Mouse (Mus musculus) liver, embryonic 12.5 days (tissue): ENCODE results near the gene Mogat1. TPM values are rescaled to one million over a fixed set of nuclear protein-coding genes. Genes with fewer than 3 reads are reported as not detected.

Experiments
- ATAC-seq: fragments of 200-750 bp; cut with Nextera tagmentation; 2 replicates; pipeline ENCODE4 v1.8.0; 2017; ENCODE audit warnings: moderate number of reproducible peaks, mild to moderate bottlenecking, moderate library complexity
- H3K27ac ChIP-seq: fragments of 300-500 bp; sonication (generic); 2 replicates; pipeline ENCODE4 v1.5.1; 2016; ENCODE audit warnings: mild to moderate bottlenecking
- H3K27me3 ChIP-seq: fragments of 300-500 bp; sonication (generic); replicated peaks from 2 replicates; pipeline ENCODE4 v1.6.1; 2016; ENCODE audit warnings: mild to moderate bottlenecking, moderate library complexity
- H3K36me3 ChIP-seq: fragments of 300-500 bp; sonication (generic); 2 replicates; pipeline ENCODE4 v1.6.1; 2016; ENCODE audit warnings: mild to moderate bottlenecking, moderate library complexity
- H3K4me1 ChIP-seq: fragments of 300-500 bp; sonication (generic); 2 replicates; pipeline ENCODE4 v1.6.1; 2016
- H3K4me2 ChIP-seq: fragments of 300-500 bp; sonication (generic); 2 replicates; pipeline ENCODE4 v1.6.1; 2016; ENCODE audit warnings: mild to moderate bottlenecking, moderate library complexity
- H3K4me3 ChIP-seq: fragments of 300-500 bp; sonication (generic); 2 replicates; pipeline ENCODE4 v1.5.1; 2016; ENCODE audit warnings: mild to moderate bottlenecking, moderate library complexity
- H3K9ac ChIP-seq: fragments of 300-500 bp; sonication (generic); 2 replicates; pipeline ENCODE4 v1.6.1; 2016; ENCODE audit warnings: mild to moderate bottlenecking, moderate library complexity
- H3K9me3 ChIP-seq: fragments of 300-500 bp; sonication (generic); replicated peaks from 2 replicates; pipeline ENCODE4 v1.6.1; 2016; ENCODE audit warnings: mild to moderate bottlenecking, moderate library complexity
- WGBS: fragments of 180-500 bp; shearing (Covaris S2); methylation state at CpG from one replicate; pipeline ENCODE4 v1.1.7; 2016; ENCODE audit not compliant: insufficient replicate concordance; 5-methylcytosine and 5-hydroxymethylcytosine counted together
- polyA plus RNA-seq: library from polyadenylated mRNA; unstranded; fragments of >200 nt; fragmentation: Nextera tagmentation; extraction: Ambion mirVana; gene quantifications from 2 replicates; pipeline ENCODE4 v1.2.1, GENCODE M21; 2016

Gene Mogat1
- polyA plus RNA-seq, 1 experiment from 2014 or later: not detected

- no peaks in the 10 kb centered on the region for H3K4me1 ChIP-seq
- H3K4me3 ChIP-seq: no peak overlapping the region
- no peak overlapping the region for H3K9ac ChIP-seq
- no peak for ATAC-seq
- H3K4me2 ChIP-seq: no peak overlapping the region
- WGBS: 64% methylated on average over 8 of the region's 8 CpGs
- H3K27me3 ChIP-seq: peaks cover 45% of the 10 kb centered on the region
- no peaks in the 10 kb centered on the region for H3K36me3 ChIP-seq
- no peak overlapping the region for H3K27ac ChIP-seq
- no peaks in the 10 kb centered on the region for H3K9me3 ChIP-seq
Measured at GRCm38 (mm10) chr1:78512756-78513155, 2.0 kb downstream of the Mogat1 start.

DNA sequence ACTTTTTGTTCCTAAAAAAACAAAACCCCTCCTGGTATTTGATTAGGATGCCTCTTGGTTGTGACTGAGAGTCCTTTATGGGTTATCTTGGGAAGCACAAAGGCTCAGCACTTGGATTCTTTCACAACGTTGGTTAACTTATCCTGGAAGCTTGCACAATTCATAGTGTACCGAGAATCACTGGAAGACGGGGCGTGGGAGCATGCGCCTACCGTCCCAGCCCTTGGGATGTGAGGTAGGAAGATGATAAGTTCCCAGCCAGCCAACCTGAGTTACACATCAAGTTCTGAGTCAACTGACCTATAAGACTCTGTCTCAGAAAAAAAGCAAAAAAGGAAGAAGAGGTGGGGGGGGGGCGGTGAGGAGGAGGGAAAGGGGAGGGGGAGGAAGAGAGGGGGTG is 8.1 kb downstream of the Mogat1 start:
- 0 out of 2 replicates have a peak, but pooled peaks cover 3% of the 10 kb centered on the region for H3K27me3 ChIP-seq
- no peak overlapping the region for H3K9ac ChIP-seq
- H3K27ac ChIP-seq: no peak overlapping the region
- 74% methylated on average over 7 of the region's 7 CpGs for WGBS
- no peaks in the 10 kb centered on the region for H3K9me3 ChIP-seq
- no peak overlapping the region for H3K4me2 ChIP-seq
- ATAC-seq: no peak
- no peaks in the 10 kb centered on the region for H3K36me3 ChIP-seq
- H3K4me1 ChIP-seq: no peaks in the 10 kb centered on the region
- no peak overlapping the region for H3K4me3 ChIP-seq

DNA sequence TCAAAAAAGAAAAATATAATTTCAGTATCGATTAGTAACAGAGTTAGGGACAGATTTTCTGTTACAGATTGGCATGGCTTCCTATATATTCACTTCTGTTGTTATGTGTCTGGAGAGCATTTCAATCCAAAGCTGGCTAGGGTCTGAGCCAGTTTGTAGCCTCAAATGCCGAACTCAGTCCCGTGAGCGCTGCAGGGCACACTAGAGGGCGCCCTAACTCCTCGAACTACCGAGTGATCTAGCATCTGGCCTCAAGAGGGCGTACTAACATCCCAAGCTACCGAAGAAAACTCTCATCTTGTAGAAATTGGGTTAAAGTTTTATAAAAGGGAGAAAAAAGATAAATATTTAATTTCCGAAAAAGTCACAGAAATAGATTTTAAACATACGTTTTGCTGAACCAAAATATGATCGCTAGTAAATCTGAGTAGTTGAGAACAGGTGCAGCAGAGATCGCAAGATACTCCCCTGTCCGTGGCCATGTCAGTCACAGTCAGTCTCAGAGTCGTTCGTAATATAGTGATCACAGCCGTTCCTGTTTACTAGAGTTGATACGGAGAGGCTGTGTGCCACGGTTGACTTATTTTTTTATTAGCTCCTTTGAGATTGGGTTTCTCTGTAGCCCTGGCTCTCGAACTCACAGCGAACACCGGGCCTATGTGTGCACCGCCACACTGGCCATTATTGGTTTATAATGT is 14.5 kb downstream of the Mogat1 start:
- Histone ChIP-seq H3K9ac (no peak overlapping the region), H3K27ac (no peak overlapping the region), H3K27me3 (no peaks in the 10 kb centered on the region; the same call in 1 of the 2 replicates), H3K36me3 (no peaks in the 10 kb centered on the region), H3K4me2 (no peak overlapping the region), H3K4me3 (no peak overlapping the region), H3K4me1 (no peaks in the 10 kb centered on the region), H3K9me3 (no peaks in the 10 kb centered on the region)
- WGBS: 44% methylated on average over 23 of the region's 23 CpGs
- no peak for ATAC-seq

DNA sequence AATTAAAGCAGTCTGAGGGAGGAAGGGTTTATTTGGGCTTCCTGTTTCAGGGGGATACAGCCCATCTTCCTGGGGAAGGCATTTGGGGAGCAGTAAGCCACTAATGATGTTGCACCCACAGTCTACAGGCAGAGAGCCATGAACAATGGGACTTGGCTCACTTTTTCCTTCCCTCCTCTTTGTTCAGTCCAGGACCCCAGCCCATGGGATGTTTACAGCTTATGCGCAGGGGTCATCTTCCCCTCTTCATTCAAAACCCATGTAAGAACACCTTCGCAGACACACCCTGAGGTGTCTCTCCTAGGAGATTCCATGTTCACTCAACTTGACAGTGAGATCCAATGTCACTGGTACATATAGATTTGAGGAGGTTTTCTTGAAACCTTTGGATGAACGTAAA is 17.6 kb downstream of the Mogat1 start:
- Histone ChIP-seq H3K9me3 (no peaks in the 10 kb centered on the region), H3K9ac (no peak overlapping the region), H3K4me1 (no peaks in the 10 kb centered on the region), H3K4me2 (no peak overlapping the region), H3K27me3 (no peaks in the 10 kb centered on the region; the same call in 1 of the 2 replicates), H3K4me3 (no peak overlapping the region), H3K27ac (no peak overlapping the region), H3K36me3 (no peaks in the 10 kb centered on the region)
- no peak for ATAC-seq
- 77% methylated on average over 3 of the region's 3 CpGs for WGBS

GRCm38 (mm10) chr1:78529011-78529410 is 18.2 kb downstream of the Mogat1 start:
- WGBS: 74% methylated on average over 8 of the region's 8 CpGs
- Histone ChIP-seq H3K4me2 (no peak overlapping the region), H3K27ac (no peak overlapping the region), H3K4me1 (no peaks in the 10 kb centered on the region), H3K36me3 (no peaks in the 10 kb centered on the region), H3K9ac (no peak overlapping the region), H3K27me3 (no peaks in the 10 kb centered on the region; the same call in 1 of the 2 replicates), H3K9me3 (no peaks in the 10 kb centered on the region), H3K4me3 (no peak overlapping the region)
- ATAC-seq: no peak

- Histone ChIP-seq H3K4me3 (no peak overlapping the region), H3K9me3 (no peaks in the 10 kb centered on the region), H3K27ac (no peak overlapping the region), H3K27me3 (no peaks in the 10 kb centered on the region; the same call in 1 of the 2 replicates), H3K9ac (no peak overlapping the region), H3K4me1 (peaks cover 7% of the 10 kb centered on the region), H3K4me2 (no peak overlapping the region), H3K36me3 (no peaks in the 10 kb centered on the region)
- ATAC-seq: no peak
- WGBS: 63% methylated on average over 7 of the region's 7 CpGs
Measured at GRCm38 (mm10) chr1:78530500-78531215, 19.9 kb downstream of the Mogat1 start.

DNA sequence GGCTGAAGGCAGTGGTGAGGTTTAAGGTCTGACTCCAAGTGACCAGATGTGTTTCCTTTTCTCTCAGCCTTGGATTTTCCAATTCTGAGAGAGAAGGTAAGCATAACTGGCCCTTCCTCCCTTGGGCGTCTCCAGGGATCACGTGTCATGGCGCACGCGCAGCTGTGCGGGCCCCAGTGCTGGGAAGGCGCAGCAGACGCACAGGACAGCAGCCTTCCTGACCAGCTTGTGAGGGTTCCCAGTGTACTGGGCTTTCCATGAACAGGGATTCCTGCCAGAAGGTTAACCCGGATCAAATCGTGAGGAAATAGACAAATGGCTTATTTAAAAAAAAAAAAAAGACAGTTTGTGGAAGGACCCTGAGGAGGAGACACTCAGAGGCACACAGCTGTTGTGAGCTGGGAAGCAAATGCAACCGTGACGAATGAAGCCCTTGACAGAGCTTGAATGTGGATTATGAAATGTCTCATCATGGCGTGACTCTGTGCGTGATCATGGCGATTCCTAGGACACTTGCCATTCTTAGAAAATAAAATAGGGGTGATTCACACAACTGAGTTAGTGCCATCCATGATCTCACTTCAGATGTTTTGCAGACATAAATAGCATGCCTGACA is 21.5 kb downstream of the Mogat1 start:
- Histone ChIP-seq H3K4me3 (no peak overlapping the region), H3K4me1 (peaks cover 8% of the 10 kb centered on the region), H3K27me3 (peaks cover 3% of the 10 kb centered on the region; the same call in 1 of the 2 replicates), H3K9ac (no peak overlapping the region), H3K4me2 (no peak overlapping the region), H3K27ac (no peak overlapping the region), H3K9me3 (no peaks in the 10 kb centered on the region), H3K36me3 (no peaks in the 10 kb centered on the region)
- no peak for ATAC-seq
- WGBS: 78% methylated on average over 15 of the region's 15 CpGs

- H3K4me1 ChIP-seq: peaks cover 14% of the 10 kb centered on the region
- H3K27me3 ChIP-seq: 0 out of 2 replicates have a peak, but pooled peaks cover 3% of the 10 kb centered on the region
- ATAC-seq: peak; percentile 89
- H3K9ac ChIP-seq: no peak overlapping the region
- no peaks in the 10 kb centered on the region for H3K9me3 ChIP-seq
- 34% methylated on average over 9 of the region's 9 CpGs for WGBS
- no peaks in the 10 kb centered on the region for H3K36me3 ChIP-seq
- H3K27ac ChIP-seq: no peak overlapping the region
- no peak overlapping the region for H3K4me3 ChIP-seq
- 0 out of 2 replicates have a peak overlapping the region, but pooled peaks have one; percentile 5 for H3K4me2 ChIP-seq
Measured at GRCm38 (mm10) chr1:78534428-78535150, 23.8 kb downstream of the Mogat1 start.

- Histone ChIP-seq H3K27me3 (0 out of 2 replicates have a peak, but pooled peaks cover 3% of the 10 kb centered on the region), H3K36me3 (no peaks in the 10 kb centered on the region), H3K9me3 (no peaks in the 10 kb centered on the region), H3K4me3 (no peak overlapping the region), H3K4me2 (peak overlapping the region; percentile 62), H3K9ac (no peak overlapping the region), H3K4me1 (peaks cover 14% of the 10 kb centered on the region), H3K27ac (no peak overlapping the region)
- ATAC-seq: no peak
- 31% methylated on average over 19 of the region's 19 CpGs for WGBS
Measured at GRCm38 (mm10) chr1:78536310-78537164, 25.7 kb downstream of the Mogat1 start.

GRCm38 (mm10) chr1:78537494-78538010 is 26.8 kb downstream of the Mogat1 start:
- H3K27me3 ChIP-seq: 0 out of 2 replicates have a peak, but pooled peaks cover 3% of the 10 kb centered on the region
- H3K4me3 ChIP-seq: peak overlapping the region; percentile 35
- H3K4me1 ChIP-seq: peaks cover 14% of the 10 kb centered on the region
- ATAC-seq: peak; percentile 54; the same call in 1 of the 2 replicates
- no peaks in the 10 kb centered on the region for H3K9me3 ChIP-seq
- peak overlapping the region; percentile 62 for H3K4me2 ChIP-seq
- H3K9ac ChIP-seq: peak overlapping the region; percentile 27; the same call in 1 of the 2 replicates
- no peak overlapping the region for H3K27ac ChIP-seq
- H3K36me3 ChIP-seq: no peaks in the 10 kb centered on the region
- 12% methylated on average over 16 of the region's 16 CpGs for WGBS

DNA sequence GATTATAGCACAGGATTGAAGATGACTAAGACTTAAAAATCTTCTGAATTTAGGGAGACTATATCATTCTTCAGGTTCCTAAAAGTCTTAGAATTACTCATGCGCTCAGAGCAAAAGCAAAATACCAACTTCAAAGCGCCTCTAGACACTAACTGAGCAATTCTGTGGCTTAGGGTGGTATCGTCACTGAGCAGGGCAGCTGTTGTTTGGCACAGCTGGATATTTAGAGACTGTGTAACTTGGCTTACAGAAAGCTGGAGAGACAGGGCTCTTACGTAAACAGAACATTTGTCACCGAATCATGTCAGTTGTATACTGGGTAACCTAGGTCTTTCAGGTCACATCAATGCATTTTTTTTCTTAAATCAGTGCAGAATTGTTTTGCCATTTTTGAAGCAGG is 27.6 kb downstream of the Mogat1 start:
- no peak for ATAC-seq
- H3K4me1 ChIP-seq: peaks cover 14% of the 10 kb centered on the region
- H3K9me3 ChIP-seq: no peaks in the 10 kb centered on the region
- no peak overlapping the region for H3K9ac ChIP-seq
- 78% methylated on average over 5 of the region's 5 CpGs for WGBS
- no peaks in the 10 kb centered on the region for H3K36me3 ChIP-seq
- no peak overlapping the region for H3K4me3 ChIP-seq
- 0 out of 2 replicates have a peak, but pooled peaks cover 3% of the 10 kb centered on the region for H3K27me3 ChIP-seq
- no peak overlapping the region for H3K4me2 ChIP-seq
- H3K27ac ChIP-seq: no peak overlapping the region
